Mouse (Mus musculus): ENCODE data around the gene Krt35. TPM values are rescaled to one million over a fixed set of nuclear protein-coding genes. Genes with fewer than 3 reads are reported as not detected.

The Krt35 gene
- not detected for polyA plus RNA-seq (2017; shearing (Covaris generic))

DNA sequence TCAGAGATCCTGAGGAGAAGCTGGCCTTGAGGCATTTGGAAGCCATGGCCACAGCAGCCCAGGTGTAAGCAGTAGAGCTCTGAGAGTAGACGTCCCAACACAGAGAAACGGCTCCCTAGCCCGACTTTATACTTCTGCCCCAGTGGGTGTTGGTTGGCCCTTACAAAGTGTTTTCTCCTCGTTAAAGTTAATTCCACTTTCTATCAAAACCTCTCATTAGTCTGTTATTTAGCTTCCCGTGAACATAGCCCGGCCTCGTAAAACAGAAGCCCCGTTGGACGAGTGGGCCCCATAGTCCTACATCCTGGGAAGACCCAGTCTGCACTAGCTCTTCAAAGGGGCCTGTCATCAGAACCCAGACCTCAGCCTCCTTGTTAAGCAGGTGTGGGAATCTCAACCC is at the start of gene Krt35:
Krt35 (minus strand) TSS at position 101 of the 400 bp plus-strand sequence.

DNA sequence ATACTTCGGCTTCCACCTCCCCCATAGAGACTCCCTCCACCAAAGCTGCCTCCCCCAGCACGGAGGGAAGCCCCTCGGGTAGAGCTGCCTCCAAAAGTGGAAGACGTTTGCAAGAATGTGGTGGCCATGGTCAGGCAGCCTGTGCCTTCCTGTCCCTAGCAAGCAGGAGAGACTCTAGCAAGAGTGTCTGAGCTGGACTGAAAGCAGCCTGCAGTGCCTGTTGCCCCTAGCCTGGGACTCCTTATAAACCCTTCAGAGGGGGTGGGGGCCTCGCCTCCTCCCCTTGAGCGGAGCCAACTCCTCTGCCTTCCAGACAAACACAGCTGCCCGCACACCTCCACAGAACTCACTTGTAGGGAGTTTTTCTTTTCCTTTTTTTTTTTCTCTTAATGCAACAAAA is 39.7 kb upstream of the Krt35 start, which contains the start of gene Krt15:
Krt15 (minus strand) TSS at position 198 of the 400 bp plus-strand sequence.

DNA sequence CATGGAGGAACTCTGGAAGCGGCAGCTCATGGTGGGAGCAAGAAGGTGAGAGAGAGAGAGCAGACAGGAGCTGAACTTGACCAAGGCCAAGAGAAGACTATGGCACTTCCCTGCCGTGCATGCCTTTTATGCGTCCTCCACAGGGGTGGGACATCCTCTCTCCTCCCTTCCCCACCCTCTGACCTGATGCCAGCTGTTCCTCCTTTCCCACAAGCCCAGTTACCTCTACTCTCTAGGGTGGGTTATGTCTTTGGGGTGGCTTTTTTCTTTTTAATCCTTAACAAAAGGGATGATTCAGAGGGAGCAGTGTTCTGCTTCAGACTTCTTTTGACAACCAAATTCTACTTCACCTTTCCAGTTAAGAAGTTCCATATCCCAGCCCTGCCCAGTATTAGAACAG is 25.4 kb upstream of the Krt35 start, which contains the start of gene Krt13:
Krt13 (minus strand) TSS at position 101 of the 400 bp plus-strand sequence.

DNA sequence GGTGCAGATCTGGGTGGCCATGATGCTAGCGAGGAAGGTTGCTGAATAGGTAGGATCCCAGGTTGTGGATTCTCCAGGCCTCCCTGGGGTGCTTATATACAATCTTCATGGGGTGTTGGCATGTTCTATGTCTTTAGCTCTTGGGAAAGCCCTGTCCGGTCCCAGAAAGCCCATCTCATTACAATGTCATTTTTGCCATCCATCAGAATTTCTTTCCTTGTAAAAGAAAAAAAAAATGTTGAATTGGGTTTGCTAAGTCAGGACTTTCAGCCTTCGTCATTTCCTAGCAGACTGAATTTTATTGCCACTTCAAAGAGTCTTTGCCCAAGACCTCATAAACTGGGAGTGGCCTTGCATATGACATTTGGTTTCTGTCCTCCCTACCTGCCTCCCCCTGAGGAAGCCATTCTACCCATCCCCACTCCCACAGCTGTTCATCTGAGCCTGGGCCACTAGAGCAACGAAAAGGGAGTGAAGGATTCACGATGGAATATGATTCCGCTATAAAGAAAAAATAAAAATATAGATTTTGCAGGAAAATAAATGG is 9.6 kb upstream of the Krt35 start, which contains the start of gene Krt36:
Krt36 (minus strand) TSS at position 51 of the 547 bp plus-strand sequence.

DNA sequence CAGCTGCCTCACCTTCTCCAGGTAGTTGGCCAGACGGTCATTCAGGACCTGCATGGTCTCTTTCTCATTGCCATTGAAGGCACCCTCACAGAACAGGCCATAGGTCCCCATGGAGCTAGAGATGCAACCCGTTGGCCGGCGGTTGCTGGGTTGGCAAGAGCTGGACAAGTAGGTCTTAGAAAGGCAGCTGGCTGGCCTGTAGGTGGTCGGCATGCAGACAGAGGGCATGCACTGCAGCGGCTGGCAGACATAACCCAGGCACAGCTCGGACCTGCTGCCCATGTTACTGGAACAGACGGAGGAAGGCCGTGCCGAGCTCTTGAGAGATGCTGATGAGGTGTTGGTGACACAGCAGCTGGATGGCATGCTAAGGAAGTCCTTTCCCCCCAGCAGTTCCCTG is 8.2 kb downstream of the Krt35 start, which contains the start of gene Krt32:
Krt32 (minus strand) TSS at position 366 of the 400 bp plus-strand sequence.

DNA sequence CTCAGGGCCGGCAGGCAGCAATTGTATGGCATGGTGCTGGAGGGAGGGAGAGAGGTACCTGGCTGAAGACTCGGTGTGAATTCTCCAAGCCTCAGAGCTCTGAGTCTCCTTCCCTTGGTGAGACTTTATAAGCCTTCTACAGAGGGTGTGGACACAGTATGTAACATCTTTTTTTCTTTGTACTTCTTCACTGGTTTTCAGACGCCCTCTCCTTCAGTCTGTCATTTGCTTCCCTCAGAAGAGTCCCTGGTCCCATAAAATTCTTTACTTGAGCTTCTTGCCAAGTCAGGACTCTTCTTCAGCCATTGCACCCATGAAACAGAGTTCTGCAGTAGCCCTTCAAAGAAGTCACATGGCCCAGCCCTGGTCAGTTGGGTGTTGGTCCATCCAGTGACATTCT is 45.6 kb downstream of the Krt35 start, which contains the start of gene Krt31:
Krt31 (minus strand) TSS at position 101 of the 400 bp plus-strand sequence.

Other genes with a start within 250 kb of the Krt35 start
- gene Krtap4-16, start 244.6 kb downstream of the Krt35 start, polyA plus RNA-seq (2017; shearing (Covaris generic)): not detected
- gene Gm11568, start 238.3 kb downstream of the Krt35 start, polyA plus RNA-seq (2017; shearing (Covaris generic)): not detected
- not detected for gene Gm11559, start 231.8 kb downstream of the Krt35 start, polyA plus RNA-seq (2017; shearing (Covaris generic))
- gene Krtap9-1, start 222.9 kb downstream of the Krt35 start, polyA plus RNA-seq (2017; shearing (Covaris generic)): not detected
- not detected for gene Gm11567, start 217.1 kb downstream of the Krt35 start, polyA plus RNA-seq (2017; shearing (Covaris generic))
- not detected for gene Krtap31-1, start 188.3 kb downstream of the Krt35 start, polyA plus RNA-seq (2017; shearing (Covaris generic))
- not detected for gene Gm11565, start 181.5 kb downstream of the Krt35 start, polyA plus RNA-seq (2017; shearing (Covaris generic))
- gene Krtap31-2, start 159.9 kb downstream of the Krt35 start, polyA plus RNA-seq (2017; shearing (Covaris generic)): not detected
- not detected for gene Krtap9-5, start 147.8 kb downstream of the Krt35 start, polyA plus RNA-seq (2017; shearing (Covaris generic))
- gene Krtap29-1, start 117.2 kb downstream of the Krt35 start, polyA plus RNA-seq (2017; shearing (Covaris generic)): not detected
- gene Krtap16-1, start 109.6 kb downstream of the Krt35 start, polyA plus RNA-seq (2017; shearing (Covaris generic)): not detected
- not detected for gene Krtap17-1, start 102.2 kb downstream of the Krt35 start, polyA plus RNA-seq (2017; shearing (Covaris generic))
- gene Krt33a, start 80.0 kb downstream of the Krt35 start, polyA plus RNA-seq (2017; shearing (Covaris generic)): not detected
- gene Krt33b, start 66.4 kb downstream of the Krt35 start, polyA plus RNA-seq (2017; shearing (Covaris generic)): not detected
- not detected for gene Krt34, start 54.7 kb downstream of the Krt35 start, polyA plus RNA-seq (2017; shearing (Covaris generic))
- not detected for gene Krt31, start 45.7 kb downstream of the Krt35 start, polyA plus RNA-seq (2017; shearing (Covaris generic))
- gene Krt32, start 8.0 kb downstream of the Krt35 start, polyA plus RNA-seq (2017; shearing (Covaris generic)): not detected
- gene Krt36, start 9.4 kb upstream of the Krt35 start, polyA plus RNA-seq (2017; shearing (Covaris generic)): not detected
- not detected for gene Krt13, start 25.3 kb upstream of the Krt35 start, polyA plus RNA-seq (2017; shearing (Covaris generic))
- gene Krt15, start 39.7 kb upstream of the Krt35 start, polyA plus RNA-seq (2017; shearing (Covaris generic)): not detected
- gene Krt19, start 52.4 kb upstream of the Krt35 start, polyA plus RNA-seq (2017; shearing (Covaris generic)): not detected
- not detected for gene Krt9, start 97.0 kb upstream of the Krt35 start, polyA plus RNA-seq (2017; shearing (Covaris generic))
- gene Krt14, start 111.3 kb upstream of the Krt35 start, polyA plus RNA-seq (2017; shearing (Covaris generic)): not detected
- gene Krt16, start 152.7 kb upstream of the Krt35 start, polyA plus RNA-seq (2017; shearing (Covaris generic)): not detected
- 3.8 TPM for gene Krt17, start 164.8 kb upstream of the Krt35 start, polyA plus RNA-seq (2017; shearing (Covaris generic))
- not detected for gene Krt42, start 173.6 kb upstream of the Krt35 start, polyA plus RNA-seq (2017; shearing (Covaris generic))
- gene Eif1, start 223.6 kb upstream of the Krt35 start, polyA plus RNA-seq (2017; shearing (Covaris generic)): 3,233 TPM
- gene Gast, start 238.2 kb upstream of the Krt35 start, polyA plus RNA-seq (2017; shearing (Covaris generic)): not detected